Mouse (Mus musculus) CD4-positive helper T cell, adult 2 months (primary cell): ENCODE measurements around the gene Rims1.

Experiments used
- DNase-seq: peaks from one replicate; pipeline ENCODE4 v3.0.0-alpha.2; 2012; ENCODE audit warnings: low read depth, missing footprints, low spot score

Gene Rims1

DNA sequence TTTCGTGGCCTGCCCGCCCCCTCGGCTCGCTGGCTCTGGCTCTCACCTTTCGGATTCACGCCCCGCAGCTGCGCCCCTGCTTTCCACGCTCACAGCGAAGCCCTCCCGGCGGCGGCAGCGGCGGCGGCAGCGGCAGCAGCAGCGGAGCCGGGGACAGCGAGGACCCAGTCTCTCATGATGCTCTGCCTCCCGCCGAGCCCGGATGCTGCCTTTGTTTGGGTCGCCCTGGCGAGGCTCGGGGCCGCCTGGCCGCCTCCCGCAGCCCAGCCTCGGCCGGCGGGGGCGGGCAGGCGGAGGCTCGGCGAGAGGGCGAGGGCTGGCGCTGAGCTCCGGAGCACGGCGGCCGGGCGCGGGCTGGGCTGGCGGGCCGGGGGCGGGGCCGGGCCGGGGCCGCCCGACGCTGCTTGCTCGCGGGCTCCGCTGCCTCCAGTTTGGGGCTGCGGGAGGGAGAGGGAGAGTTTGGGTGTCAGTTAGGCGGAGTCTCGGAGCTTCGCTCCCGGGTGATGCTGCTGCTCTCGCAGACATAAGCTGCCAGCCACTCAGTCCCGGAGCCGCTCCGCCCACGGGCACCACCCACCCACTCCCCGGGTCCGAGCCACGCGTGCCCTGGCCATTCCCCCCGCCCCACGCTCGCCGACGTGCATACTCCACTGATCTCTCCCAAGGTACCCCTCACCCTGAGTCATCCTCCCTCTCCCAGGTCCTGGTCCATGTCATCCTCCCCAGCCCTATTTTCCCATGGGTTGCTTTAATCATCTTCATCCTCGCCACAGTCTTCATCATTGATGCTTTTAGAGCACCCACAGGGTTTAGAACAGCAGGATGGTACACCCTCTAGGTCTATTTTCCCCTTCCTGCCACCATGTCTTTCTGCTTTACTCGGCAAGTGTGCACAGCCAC is at the start of gene Rims1:
Gene Rims1 (minus strand): TSS at position 269 of the 900 bp plus-strand sequence.
- DNase-seq, result no peak

DNA sequence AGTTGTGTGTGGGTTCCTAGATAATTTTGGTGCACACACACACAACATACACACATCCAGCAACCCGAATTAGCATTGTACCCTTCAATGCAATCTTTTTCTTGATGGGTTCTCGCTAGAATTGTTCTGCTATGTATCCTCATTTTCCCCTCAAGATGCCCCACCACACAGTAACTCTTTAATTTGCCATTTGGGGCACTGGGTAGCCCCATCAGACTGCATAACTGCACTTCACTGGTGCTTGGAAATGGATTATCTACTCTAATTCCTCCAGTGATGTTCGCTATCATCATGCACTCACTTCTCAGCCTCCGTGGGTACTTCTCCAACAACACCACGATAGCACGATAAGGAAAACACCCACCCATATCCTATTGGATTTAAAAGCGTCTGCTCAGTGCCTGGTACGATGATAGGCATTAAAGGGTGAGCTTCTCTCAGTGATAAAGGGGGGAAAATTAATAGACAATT is 867 bp upstream of the Rims1 start:
- no peak for DNase-seq

DNA sequence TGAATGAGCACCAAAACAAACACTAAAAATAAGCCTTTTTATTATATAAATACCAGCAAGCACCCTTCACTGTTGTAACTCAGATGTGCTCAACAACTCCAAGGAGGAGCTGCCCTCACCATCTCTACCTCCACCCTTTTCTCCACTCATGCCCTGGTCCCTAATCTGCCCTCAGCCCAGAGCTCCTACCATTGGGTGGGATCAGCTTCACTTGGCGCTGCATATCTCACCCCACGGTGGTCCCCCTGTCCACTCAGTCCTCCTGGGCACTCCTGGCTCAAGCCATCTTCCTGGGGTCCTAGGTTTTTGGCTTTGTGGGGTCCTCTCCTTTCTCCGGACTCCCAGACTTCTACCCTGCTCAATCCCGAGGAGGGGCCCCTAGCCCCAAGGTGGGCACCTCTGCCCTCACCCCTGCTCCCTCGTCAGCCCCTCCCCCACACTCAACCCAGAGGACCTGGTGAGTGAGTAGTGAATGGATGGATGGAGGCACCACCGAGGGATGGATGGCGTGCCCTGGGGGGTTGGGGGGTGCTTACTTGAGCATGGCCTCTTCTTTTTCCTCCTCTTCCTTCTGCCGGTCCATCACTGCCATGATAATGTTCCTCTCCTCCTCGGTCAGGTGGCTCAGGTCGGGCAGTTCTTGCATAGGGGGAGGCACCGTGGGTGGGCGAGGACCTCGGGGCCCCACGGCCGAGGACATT is 619 bp downstream of the Rims1 start:
- DNase-seq, result no peak

DNA sequence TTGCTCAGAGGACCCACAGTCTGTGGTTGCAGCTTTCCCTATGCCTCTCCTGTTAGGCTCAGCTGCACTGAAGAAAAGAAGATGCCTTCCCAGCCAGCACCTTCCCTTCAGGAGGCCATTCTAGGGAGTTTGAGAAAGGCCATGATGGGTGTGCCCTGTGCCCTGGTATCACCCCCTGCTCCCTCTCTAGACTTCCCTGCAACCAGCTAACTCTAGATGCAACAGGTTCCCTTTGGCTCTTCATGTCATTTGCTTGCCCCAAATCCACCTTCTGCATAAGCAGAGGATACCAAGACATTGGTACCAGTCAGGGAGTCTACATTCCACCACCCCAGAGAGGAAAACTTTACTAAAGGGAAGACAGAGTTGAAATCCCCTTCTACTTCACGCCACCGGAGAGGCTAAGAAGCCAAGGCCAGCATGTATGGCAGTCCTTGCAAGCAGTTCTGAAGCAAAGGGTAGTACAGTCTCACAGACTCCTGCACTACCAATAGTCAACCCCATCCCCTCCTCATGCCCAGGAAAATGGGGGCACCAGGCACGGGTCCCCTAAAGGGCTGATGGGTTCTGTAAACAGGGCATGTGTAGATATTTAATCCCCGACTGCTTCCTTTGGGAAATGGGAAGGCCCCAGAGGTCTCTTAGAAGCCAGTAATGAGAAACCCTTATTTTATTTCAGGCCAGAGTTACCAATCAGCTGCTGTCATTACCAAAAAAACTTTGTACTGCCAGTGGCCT is 1.5 kb downstream of the Rims1 start:
- no peak for DNase-seq

DNA sequence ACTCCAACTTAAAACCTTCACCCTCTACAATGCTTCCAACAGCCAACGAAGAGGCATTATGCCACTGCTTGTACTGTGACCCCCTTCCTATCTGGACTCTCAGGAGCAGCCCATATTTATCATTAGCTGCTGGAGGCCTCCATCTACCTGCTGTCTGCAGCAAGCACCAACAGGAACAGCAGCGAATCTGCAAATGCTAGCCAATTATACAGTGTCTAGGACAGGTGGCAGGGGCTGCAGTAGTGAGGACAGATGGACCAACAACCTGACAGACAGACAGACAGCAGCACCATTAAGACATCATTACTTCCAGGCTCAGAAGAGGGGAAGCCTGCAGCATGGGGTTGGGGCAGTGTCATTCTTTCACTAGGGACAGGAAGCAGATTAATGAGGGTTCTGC is 2.3 kb downstream of the Rims1 start:
- no peak for DNase-seq

DNA sequence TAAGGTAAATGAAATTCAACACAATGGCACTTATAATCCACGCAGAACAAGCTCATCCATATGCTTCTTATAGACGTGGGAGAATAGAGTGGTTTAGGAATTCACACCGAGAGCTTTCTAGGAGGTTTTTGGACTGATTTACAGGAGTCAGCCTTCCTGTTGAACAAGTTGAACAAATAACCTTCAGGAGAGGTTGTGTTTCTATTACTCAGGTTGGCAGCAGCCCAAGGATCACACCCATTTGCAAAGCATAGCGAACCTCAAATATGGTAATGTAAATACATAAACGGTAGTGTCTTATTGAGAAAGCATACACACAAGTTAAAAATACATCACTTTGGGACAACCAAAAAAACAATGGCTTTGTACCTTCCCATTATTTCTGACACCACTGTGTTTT is 5.5 kb downstream of the Rims1 start:
- DNase-seq, result no peak

DNA sequence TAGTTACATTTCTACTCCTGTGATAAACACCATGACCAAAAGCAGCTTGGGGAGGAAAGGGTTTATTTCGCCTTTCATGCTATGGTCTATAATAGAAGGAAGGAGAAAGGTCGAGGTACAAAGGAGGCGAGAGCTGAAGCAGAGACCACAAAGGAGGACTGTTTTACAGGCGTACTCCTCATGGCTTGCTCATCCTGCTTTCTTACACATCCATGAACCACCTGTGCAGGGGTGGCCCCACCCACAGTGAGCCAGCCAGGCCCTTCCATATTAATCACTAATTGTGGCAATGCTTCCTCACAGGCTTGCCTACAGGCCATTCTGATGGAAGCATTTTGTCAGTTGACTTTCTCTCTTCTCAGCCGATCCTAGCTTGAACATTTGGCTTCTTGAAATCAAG is 8.7 kb downstream of the Rims1 start:
- no peak for DNase-seq

DNA sequence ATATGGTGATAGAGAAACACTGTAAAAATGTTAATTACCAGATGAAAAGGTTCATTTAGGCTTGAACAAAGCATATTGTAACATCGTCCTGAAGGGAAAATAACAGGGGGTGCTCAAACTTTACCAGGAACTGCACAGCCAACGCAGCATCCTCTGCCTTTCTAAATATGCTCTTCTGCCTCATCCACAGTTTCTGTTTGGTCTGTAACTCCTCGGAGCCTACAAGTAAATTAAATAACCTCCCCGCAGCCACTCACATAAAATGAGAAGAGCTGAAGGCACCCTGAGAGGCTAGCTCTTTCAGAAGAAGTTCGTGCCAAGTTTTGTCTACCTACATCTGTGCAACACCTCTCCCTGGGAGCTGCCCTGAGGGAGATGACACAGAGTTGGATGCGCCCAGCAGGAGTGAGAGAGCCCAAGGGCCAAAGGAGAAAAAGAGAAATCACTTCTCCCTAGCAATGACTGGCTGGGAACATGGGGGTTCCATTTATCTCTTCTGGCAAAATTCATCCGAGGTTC is 16.3 kb downstream of the Rims1 start:
- DNase-seq, result no peak

DNA sequence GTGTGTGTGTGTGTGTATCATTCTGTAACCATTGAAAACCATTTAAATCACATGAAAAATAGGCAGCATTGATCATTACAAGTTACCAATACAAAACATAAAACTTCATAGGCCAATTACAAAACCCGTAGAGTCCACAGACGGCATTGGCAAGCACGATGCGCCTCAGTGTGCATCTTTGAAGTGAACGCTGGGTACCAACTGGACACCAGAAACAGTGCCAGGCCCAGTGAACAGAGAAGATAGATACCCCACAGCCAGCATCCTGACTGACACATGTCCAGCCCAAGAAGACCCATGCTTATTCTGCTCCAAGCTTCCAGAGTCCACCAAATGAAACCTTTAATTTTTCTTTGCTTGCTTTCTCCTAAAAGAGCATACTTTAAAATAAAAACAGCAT is 18.2 kb downstream of the Rims1 start:
- DNase-seq, result no peak

DNA sequence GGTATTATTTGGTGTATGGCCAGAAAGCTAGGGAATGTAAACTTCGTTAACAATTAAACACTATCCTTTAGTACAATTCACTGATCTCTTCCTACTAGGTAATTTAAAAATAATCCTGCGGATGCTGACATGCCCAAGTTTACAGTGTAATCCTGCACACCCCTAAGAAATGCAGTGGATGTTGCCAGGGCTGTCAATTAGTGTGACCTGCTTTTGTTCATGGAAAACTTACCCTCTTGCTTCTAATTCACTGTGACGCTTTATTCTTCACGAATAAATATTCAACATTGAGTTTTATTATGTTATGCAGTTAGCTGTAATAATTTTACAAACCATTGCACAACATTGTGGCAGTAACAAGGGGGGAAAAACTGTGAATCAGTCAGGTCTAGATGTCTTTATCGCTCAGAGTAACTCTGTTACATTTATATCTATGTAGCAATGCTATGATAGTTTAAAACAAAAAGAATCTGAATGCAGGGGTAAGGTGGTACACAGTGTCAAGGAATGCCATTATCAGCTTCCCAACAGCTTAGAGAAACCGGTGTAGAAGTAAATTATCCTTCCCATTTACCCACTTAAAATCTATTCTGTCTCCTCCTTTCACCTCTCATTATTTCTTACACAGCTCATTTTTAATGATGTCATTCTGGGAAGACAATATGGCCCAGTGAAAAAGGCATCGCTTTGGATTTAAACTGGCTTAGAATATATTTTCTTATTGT is 35.1 kb downstream of the Rims1 start:
- no peak for DNase-seq

DNA sequence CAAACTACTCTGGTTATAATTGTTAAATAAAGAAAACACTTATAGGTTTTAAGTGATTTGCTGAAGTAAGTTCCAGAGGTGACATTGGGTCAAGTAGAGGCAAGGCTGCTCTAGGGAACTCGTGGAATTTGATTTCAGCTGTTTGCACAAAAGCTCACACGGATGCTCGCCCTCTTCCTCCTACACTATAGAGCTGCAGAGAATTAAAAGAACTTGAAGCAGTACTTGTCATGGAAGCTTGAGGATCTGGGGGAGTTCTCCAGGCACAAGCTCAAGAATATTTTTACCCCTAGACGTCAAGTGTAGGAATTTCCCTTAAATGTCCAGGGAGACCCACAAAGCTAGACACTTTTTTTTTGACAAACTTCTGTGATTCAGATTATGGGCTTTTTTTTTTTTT is 42.4 kb downstream of the Rims1 start:
- no peak for DNase-seq

DNA sequence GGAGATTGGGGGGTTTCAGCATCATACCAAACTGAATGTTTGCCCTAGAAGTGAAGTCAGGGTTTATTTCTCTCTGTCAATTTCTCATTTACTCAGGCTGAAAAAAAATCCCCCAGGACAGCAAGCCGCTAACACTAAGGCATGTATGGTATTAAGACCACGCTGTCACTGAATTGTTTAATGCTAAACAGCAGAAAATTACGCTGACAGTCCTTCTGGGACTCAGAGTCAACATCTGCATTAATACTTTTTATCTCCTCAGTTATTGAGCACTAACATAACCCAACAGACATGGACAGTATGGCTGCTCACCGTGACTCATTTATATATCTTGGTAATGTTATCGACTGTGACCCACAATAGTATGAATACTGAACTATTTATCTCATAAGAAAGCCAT is 43.0 kb downstream of the Rims1 start:
- DNase-seq, result no peak

DNA sequence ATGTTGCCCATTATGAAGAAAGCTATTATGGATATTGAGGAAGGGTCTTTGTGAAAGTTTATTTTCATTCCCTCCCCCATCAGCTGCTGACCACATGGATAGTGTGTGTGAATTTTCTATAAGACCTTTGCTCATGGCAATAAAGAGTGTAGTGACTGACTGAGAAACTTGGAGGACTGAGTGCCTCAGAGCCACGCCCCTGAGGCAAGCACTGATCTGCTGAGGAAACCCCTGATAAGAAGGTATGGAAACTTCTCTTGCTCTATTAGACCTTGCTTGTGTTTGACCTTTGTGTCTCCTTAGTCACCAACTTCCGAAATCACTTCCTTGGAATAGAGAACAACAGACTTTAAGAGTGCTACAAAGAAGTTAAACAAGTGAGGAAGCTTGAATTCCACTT is 55.3 kb downstream of the Rims1 start:
- DNase-seq, result no peak

DNA sequence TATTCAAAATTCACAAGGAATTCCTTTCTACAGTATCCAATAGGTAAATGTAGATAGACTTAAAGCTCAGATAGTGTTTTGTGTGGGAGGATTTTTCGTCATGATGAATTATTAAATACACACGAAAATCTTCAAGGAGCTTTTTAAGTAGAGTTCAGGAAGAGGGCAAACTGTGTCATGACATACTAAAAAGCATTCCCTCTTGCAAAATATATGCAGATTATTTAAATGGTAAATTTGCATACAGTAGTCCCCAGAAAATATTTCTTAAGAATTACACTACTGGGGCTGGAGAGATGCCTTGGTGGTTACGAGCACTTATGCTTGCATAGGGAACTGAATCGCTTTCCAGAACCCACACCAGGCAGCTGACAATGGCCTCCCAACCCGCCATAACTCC is 61.1 kb downstream of the Rims1 start:
- no peak for DNase-seq

DNA sequence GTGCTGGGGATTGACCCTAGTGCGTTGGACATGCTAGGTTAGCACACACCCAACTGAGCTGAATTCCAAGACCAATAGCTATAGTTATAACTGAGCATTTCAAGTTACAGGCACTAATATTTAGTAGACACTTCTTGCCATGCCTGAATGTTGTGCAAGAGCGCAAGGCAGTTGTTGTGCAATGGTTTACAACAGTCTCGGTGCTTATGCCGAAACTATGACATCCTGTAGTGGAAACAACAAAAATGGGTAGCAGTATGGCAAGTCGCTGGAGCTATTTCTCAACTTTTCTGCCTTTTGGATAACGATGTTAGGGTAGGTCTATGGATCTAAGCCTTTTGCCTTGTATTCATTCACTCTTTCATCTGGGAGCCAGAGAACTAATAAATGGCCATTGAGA is 68.3 kb downstream of the Rims1 start:
- DNase-seq, result no peak

DNA sequence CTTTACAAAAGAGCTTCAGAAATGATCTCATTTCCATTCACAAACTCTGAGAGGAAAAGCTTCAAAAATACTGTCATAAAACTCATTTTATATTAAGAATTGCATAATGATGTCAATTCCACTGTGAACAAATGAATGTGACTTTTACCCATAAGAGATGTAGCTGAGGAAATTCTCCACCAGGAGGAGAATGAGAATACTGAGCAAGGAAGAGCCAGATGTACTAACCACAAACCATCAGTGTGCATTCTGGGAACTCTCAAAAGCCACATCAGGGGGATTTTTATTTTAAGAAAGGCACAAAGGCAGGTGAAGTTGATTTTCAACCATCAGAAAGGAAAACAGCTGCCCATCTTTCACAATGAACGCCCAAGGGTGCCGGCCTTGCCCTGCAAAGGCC is 71.4 kb downstream of the Rims1 start:
- no peak for DNase-seq

DNA sequence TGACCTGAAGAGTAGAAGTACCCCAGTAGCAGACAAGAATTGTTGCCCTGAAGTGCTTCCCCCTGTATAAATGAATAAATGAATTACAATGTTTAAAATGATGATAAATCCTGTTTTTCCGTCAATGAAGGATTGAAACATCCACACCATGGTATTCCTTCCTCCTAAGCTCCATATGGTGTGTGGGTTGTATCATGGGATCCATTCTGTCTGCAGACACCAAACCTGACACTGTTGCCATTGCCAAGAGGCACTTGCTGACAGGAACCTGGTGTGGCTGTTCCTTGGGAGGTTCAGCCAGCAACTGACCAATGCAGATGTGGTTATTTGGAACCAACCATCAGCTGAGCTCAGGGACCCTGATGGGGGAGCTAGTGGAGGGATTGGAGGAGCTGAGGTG is 72.5 kb downstream of the Rims1 start:
- DNase-seq, result no peak

DNA sequence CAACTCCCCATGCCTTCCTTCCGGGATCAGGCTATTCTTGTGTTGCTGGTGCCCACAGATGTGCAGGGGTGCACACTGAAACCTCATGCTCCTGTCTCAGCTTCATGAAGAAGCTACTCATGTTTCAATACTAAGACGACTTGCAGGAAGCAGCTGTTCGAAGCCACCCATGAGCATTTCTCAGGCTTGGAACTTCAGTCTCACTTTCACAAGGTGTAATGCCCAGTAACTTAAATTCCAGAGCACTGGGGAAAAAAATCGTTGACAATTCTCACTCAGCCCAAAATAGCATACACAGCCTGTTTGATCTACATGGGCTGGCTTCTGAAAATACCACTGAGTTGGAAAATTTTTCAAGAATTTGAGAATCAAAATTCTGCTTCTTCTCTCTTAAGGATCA is 77.6 kb downstream of the Rims1 start:
- no peak for DNase-seq

DNA sequence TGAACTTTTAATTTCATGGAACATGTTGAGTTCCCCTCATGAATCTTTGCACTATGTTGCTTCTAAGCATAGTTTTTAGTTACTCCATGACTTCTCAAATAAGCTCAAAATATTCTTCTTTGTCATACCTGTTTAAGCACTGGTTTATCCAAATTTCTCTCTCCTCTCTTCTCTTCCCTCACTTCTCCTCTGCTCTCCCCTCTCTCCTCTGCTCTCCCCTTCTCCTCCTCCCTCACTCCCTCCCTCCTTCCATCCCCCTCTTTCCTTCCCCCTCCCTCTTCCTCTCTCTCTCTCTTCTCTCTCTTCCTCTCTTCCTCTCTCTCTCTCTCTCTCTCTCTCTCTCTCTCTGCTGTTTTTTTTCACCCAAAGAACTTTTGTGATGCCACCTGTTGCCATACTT is 84.1 kb downstream of the Rims1 start:
- no peak for DNase-seq

DNA sequence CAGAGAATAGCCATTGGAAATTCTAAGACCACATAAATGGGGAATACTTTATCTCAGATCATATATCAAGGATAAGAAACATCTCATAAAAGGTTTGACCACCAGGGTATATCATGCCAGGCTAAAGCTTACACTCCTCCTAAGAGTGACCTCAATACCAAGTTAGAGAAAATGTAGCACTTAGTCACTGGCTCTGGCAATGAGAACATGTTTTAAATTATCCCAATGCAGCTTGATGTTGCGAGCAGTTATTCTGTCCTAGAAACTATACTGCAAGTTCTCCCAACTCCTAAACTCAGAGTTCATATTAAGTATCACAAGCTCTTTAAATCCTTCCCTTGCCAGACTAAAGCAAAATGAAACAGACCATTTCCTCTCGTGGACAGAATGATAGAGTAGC is 85.1 kb downstream of the Rims1 start:
- no peak for DNase-seq

DNA sequence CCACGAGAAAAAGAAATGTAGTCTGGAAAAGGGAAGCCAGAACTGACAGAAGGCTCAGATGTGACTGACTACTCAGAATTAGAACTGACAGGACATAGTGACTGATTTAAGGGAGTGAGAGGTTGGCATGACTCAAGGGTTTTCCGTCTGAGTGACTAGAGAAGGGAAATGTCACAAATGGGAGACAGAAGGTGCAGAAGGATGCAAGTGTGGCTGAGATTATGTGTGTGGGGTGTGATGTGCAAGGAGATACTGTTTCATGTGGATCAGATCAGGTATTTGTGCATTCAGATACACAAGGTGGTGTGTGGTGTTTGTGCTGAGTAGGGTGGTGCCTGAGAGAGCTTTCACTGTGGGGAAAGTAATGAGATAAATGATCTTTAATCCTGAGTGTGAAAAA is 96.3 kb downstream of the Rims1 start:
- DNase-seq, result no peak
